Mouse (Mus musculus) neural tube, embryonic 14.5 days (tissue): ENCODE data around the gene Btbd6. TPM values are rescaled to one million over a fixed set of nuclear protein-coding genes. Genes with fewer than 3 reads are reported as not detected.

Experiments used
- ATAC-seq: fragments of 200-750 bp; cut with Nextera tagmentation; 2 replicates; pipeline ENCODE4 v1.8.0; 2017; ENCODE audit warnings: low read depth, mild to moderate bottlenecking, moderate TSS enrichment, moderate library complexity
- H3K27ac ChIP-seq: fragments of 300-500 bp; sonication (generic); 2 replicates; pipeline ENCODE4 v1.5.1; 2014; ENCODE audit warnings: low read depth, mild to moderate bottlenecking, control low read depth, low read length, moderate library complexity, mixed read lengths
- H3K27me3 ChIP-seq: fragments of 300-500 bp; sonication (generic); 2 replicates; pipeline ENCODE4 v1.6.1; 2014; ENCODE audit warnings: low read length; ENCODE audit not compliant: control insufficient read depth, insufficient read depth
- H3K36me3 ChIP-seq: fragments of 300-500 bp; sonication (generic); 2 replicates; pipeline ENCODE4 v1.6.1; 2014; ENCODE audit warnings: low read length, mixed read lengths; ENCODE audit not compliant: control insufficient read depth, insufficient read depth
- H3K4me1 ChIP-seq: fragments of 300-500 bp; sonication (generic); 2 replicates; pipeline ENCODE4 v1.6.1; 2014; ENCODE audit warnings: low read length; ENCODE audit not compliant: control insufficient read depth, insufficient read depth
- H3K4me2 ChIP-seq: fragments of 300-500 bp; sonication (generic); 2 replicates; pipeline ENCODE4 v1.6.1; 2014; ENCODE audit warnings: mild to moderate bottlenecking, low read depth, low read length, control low read depth
- H3K4me3 ChIP-seq: fragments of 300-500 bp; sonication (generic); 2 replicates; pipeline ENCODE4 v1.5.1; 2014; ENCODE audit warnings: low read depth, low read length, control low read depth, mixed read lengths
- H3K9ac ChIP-seq: fragments of 300-500 bp; sonication (generic); replicated peaks from 2 replicates; pipeline ENCODE4 v1.6.1; 2014; ENCODE audit warnings: low read depth, mild to moderate bottlenecking, control low read depth, low read length, mixed read lengths
- H3K9me3 ChIP-seq: fragments of 300-500 bp; sonication (generic); 2 replicates; pipeline ENCODE4 v1.6.1; 2016; ENCODE audit warnings: low read length; ENCODE audit not compliant: control insufficient read depth
- WGBS: fragments of 180-500 bp; shearing (Covaris S2); extraction: QIAGEN DNeasy Blood & Tissue Kit; methylation state at CpG from one replicate; pipeline ENCODE4 v1.1.7; 2014; 5-methylcytosine and 5-hydroxymethylcytosine counted together
- polyA plus RNA-seq: library from polyadenylated mRNA; unstranded; fragments of >200 nt; fragmentation: Nextera tagmentation; extraction: Ambion mirVana; gene quantifications from 2 replicates; pipeline ENCODE4 v1.2.1, GENCODE M21; 2014

Btbd6 gene
- polyA plus RNA-seq, 1 experiment from 2014 or later: 55.5 TPM

- H3K27ac ChIP-seq: no peak overlapping the region
- H3K9ac ChIP-seq: no peak overlapping the region
- H3K4me3 ChIP-seq: no peak overlapping the region
- 92% methylated on average over 4 of the region's 4 CpGs for WGBS
- no peak overlapping the region for H3K4me2 ChIP-seq
- ATAC-seq: no peak
- no peaks in the 10 kb centered on the region for H3K27me3 ChIP-seq
- peaks cover 15% of the 10 kb centered on the region; the same call in 1 of the 2 replicates for H3K4me1 ChIP-seq
- H3K36me3 ChIP-seq: no peaks in the 10 kb centered on the region
- H3K9me3 ChIP-seq: no peaks in the 10 kb centered on the region
These were observed 36.0 kb upstream of the Btbd6 start for GRCm38 (mm10) chr12:112940238-112940637.

- Histone ChIP-seq H3K4me2 (0 out of 2 replicates have a peak overlapping the region, but pooled peaks have one; percentile 56), H3K27me3 (no peaks in the 10 kb centered on the region), H3K36me3 (no peaks in the 10 kb centered on the region), H3K9ac (no peak overlapping the region), H3K4me3 (no peak overlapping the region), H3K27ac (no peak overlapping the region), H3K9me3 (no peaks in the 10 kb centered on the region), H3K4me1 (peaks cover 15% of the 10 kb centered on the region; the same call in 1 of the 2 replicates)
- 77% methylated on average over 9 of the region's 9 CpGs for WGBS
- ATAC-seq: no peak
These were observed 35.6 kb upstream of the Btbd6 start for GRCm38 (mm10) chr12:112940710-112941109.

DNA sequence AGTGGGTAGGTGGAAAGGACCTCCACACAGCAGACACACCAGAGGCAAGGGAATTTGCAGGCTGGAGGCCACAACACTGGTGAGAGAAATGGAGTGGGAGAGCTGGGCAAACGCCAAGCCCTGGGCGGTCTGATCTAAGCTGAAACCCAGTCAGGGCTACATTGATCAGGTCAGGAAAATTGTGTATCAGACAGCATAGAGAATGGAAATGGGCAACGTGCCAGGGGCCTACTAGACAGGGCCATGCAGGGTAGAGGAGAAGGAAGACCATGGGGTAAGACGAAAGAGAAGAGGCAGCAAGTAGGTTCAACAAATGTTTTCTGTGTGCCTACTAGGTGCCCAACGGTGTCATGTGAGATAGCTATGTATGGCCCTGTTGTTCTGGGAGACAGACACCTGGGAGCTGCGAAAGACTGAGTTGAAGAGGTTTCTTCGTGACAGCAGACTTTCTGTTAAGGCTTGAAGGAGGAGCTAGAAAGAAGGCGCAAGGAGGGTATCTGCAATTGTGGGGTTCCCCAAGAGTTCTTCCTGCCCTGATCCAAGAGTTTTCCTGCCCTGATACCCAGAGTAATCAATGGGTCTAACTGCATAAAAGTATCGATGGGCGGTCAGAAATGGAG is 35.0 kb upstream of the Btbd6 start:
- WGBS: 44% methylated on average over 10 of the region's 10 CpGs
- peak overlapping the region; percentile 65 for H3K4me3 ChIP-seq
- peak; percentile 7; the same call in 1 of the 2 replicates for ATAC-seq
- no peaks in the 10 kb centered on the region for H3K36me3 ChIP-seq
- peak overlapping the region; percentile 56 for H3K4me2 ChIP-seq
- H3K9ac ChIP-seq: peak overlapping the region; percentile 66; the same call in 1 of the 2 replicates
- no peaks in the 10 kb centered on the region for H3K9me3 ChIP-seq
- H3K27ac ChIP-seq: no peak overlapping the region
- peaks cover 15% of the 10 kb centered on the region; the same call in 1 of the 2 replicates for H3K4me1 ChIP-seq
- H3K27me3 ChIP-seq: no peaks in the 10 kb centered on the region

DNA sequence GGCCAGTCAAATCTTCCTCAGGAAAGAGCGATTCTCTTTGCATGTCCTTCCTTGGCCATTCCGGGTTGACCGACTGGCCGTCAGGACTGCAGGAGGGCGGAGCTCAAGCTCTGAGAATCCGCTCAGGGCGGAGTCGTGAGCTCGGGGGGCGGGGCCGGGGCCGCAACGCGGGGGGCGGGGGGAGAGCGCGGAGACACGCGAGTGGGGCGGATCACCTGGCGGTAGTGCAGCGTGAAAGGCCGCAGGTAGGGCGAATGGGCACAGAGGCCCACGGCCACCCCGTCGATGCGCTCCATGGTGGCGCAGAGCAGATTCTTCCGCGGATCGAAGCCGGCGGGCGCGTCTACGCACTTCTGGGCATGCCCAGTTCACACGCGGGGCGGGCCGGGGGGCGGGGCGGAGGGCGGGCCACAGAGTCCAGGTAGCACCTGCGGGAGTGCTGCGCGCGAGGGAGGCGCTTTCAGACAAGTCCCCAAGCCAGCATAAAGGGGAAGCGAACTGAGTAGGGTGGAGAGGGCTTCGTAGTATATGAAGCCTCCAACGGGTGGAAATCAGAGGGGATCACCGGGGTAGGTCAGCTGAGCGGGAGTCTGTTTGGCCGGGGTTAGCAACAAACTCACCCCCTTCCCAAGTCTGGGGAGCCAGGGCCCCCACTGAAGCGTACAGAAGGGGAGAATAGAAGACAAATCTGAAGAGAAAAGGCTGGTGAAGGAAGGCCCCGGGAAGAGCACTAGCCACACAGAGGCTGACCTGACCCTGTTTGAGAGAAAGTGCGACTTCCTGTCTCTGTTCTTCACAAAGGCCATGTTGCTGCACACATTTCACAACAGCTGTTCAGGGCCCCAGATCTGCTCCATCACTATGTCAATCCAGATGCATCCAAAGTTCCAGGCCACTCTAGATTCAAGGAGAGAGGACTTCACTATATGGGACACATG is 34.2 kb upstream of the Btbd6 start, which contains the start of gene Nudt14:
TSS of gene Nudt14 (minus strand) at position 349 of the 938 bp plus-strand sequence.
- Histone ChIP-seq H3K4me2 (peak within 1 kb of the TSS; percentile 56), H3K27me3 (no peaks in the 10 kb centered on the region), H3K4me1 (peaks cover 15% of the 10 kb centered on the region; the same call in 1 of the 2 replicates), H3K4me3 (peak within 1 kb of the TSS; percentile 65), H3K9me3 (no peaks in the 10 kb centered on the region), H3K27ac (peak within 1 kb of the TSS; percentile 45; the same call in 1 of the 2 replicates), H3K36me3 (no peaks in the 10 kb centered on the region), H3K9ac (peak within 1 kb of the TSS; percentile 66)
- WGBS: 3% methylated on average over 42 of the region's 58 CpGs
- peak; percentile 75 for ATAC-seq

GRCm38 (mm10) chr12:112943669-112944068 is 32.6 kb upstream of the Btbd6 start:
- H3K9ac ChIP-seq: no peak overlapping the region
- 98% methylated on average over 2 of the region's 2 CpGs for WGBS
- no peak overlapping the region for H3K4me2 ChIP-seq
- H3K27ac ChIP-seq: no peak overlapping the region
- ATAC-seq: no peak
- no peaks in the 10 kb centered on the region for H3K9me3 ChIP-seq
- no peaks in the 10 kb centered on the region for H3K36me3 ChIP-seq
- H3K4me1 ChIP-seq: peaks cover 12% of the 10 kb centered on the region; the same call in 1 of the 2 replicates
- no peaks in the 10 kb centered on the region for H3K27me3 ChIP-seq
- H3K4me3 ChIP-seq: no peak overlapping the region

DNA sequence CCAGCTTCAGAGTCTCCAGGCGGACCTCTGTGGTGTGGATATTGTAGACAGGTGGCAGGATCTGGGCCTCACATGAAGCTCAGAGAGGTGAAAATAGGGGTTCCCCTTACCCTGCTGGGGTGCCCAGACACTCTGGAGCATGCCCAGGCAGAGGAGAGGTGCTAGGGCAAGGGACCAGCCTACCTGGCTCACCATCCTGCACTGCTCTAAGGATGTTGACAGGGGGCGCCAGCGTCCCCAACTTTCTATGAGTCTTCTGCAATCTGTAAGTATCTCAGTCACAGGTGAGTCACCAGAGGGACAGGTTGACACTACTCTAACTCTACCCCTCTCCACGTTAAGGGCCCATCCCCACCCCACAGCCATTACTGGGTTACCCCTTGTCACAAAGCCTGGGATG is 29.0 kb upstream of the Btbd6 start:
- WGBS: 25% methylated on average over 4 of the region's 4 CpGs
- no peak overlapping the region for H3K4me2 ChIP-seq
- no peaks in the 10 kb centered on the region for H3K27me3 ChIP-seq
- H3K36me3 ChIP-seq: no peaks in the 10 kb centered on the region
- H3K4me3 ChIP-seq: no peak overlapping the region
- H3K9ac ChIP-seq: no peak overlapping the region
- no peaks in the 10 kb centered on the region for H3K9me3 ChIP-seq
- no peak overlapping the region for H3K27ac ChIP-seq
- ATAC-seq: no peak
- H3K4me1 ChIP-seq: peaks cover 13% of the 10 kb centered on the region; the same call in 1 of the 2 replicates

DNA sequence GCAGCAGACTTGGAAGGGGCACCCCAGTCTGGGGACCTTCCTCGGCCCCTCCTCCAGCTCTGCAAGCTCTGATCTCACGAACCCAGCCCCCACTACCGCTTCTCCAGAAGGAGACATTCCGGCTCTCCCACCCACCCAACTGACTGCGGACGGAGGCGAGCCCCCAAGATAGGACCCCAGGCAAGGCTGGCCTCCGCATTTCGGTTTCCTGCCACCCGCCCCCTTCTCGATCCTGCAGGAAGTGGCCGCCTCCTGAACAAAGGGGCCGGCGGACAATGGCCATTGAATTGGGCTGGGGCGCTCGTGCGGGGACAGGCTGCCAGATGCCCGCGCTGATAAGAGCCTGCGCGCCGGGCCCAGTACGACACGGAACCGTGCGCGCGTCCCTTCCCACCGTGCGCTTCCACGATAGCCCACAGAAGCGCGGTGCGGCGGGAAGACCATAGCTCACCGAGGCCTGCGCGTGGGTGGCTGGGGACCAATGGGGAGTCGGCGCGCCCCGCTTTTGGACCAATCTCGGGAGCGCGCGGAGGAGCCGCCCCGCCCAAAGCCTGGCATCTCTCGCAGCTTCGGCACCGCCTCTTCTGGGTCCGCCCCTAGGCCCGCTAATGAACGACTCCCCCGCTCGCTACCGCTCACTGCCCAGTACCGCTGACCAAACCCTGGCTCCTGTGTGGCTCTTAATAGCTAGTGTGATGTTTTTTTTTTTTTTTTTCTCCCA is 26.1 kb upstream of the Btbd6 start:
- ATAC-seq: peak; percentile 91
- H3K9ac ChIP-seq: peak overlapping the region; percentile 72
- peak overlapping the region; percentile 83 for H3K27ac ChIP-seq
- H3K4me2 ChIP-seq: peak overlapping the region; percentile 77
- no peaks in the 10 kb centered on the region for H3K36me3 ChIP-seq
- WGBS: under 1% methylated on average over 55 of the region's 58 CpGs
- no peaks in the 10 kb centered on the region for H3K27me3 ChIP-seq
- H3K4me3 ChIP-seq: peak overlapping the region; percentile 46
- H3K4me1 ChIP-seq: peaks cover 13% of the 10 kb centered on the region; the same call in 1 of the 2 replicates
- no peaks in the 10 kb centered on the region for H3K9me3 ChIP-seq

GRCm38 (mm10) chr12:112950761-112951129 is 25.5 kb upstream of the Btbd6 start:
- WGBS: 4% methylated on average over 6 of the region's 6 CpGs
- Histone ChIP-seq H3K4me1 (peaks cover 13% of the 10 kb centered on the region; the same call in 1 of the 2 replicates), H3K9me3 (no peaks in the 10 kb centered on the region), H3K4me3 (peak overlapping the region; percentile 46), H3K9ac (peak overlapping the region; percentile 72), H3K27ac (peak overlapping the region; percentile 83), H3K4me2 (peak overlapping the region; percentile 77), H3K27me3 (no peaks in the 10 kb centered on the region), H3K36me3 (no peaks in the 10 kb centered on the region)
- ATAC-seq: peak; percentile 49
